Mouse (Mus musculus): ENCODE measurements around the gene Maml3. TPM values are rescaled to one million over a fixed set of nuclear protein-coding genes. Genes with fewer than 3 reads are reported as not detected.

Gene Maml3
- polyA plus RNA-seq, 1 experiment from 2014 or later, result 8.6 TPM

- peak overlapping the region; percentile 22; the same call in 1 of the 2 replicates for H3K4me2 ChIP-seq
- H3K9ac ChIP-seq, result no peak overlapping the region
- H3K4me3 ChIP-seq, result no peak overlapping the region
- H3K27me3 ChIP-seq, result no peaks in the 10 kb centered on the region
- ATAC-seq (ENCODE audit: low read depth), result no peak; the same call in 1 of the 2 replicates
- H3K4me1 ChIP-seq (replicated peaks), result peaks cover 24% of the 10 kb centered on the region
- no peaks in the 10 kb centered on the region for H3K36me3 ChIP-seq
- no peaks in the 10 kb centered on the region for H3K9me3 ChIP-seq
- peak overlapping the region; percentile 79 for H3K27ac ChIP-seq (replicated peaks)
- 61% methylated on average over 21 of the region's 21 CpGs for WGBS
These were observed 396.0 kb downstream of the Maml3 start for GRCm38 (mm10) chr3:51708746-51709411.

- WGBS, result 88% methylated on average over 1 of the region's 1 CpGs
- no peak for ATAC-seq (ENCODE audit: low read depth)
- H3K9ac ChIP-seq, result no peak overlapping the region
- no peak overlapping the region for H3K4me3 ChIP-seq
- no peak overlapping the region for H3K4me2 ChIP-seq
- H3K9me3 ChIP-seq, result no peaks in the 10 kb centered on the region
- peak overlapping the region; percentile 79 for H3K27ac ChIP-seq (replicated peaks)
- H3K4me1 ChIP-seq (replicated peaks), result peaks cover 21% of the 10 kb centered on the region
- H3K36me3 ChIP-seq, result no peaks in the 10 kb centered on the region
- no peaks in the 10 kb centered on the region for H3K27me3 ChIP-seq
These were observed 396.5 kb downstream of the Maml3 start for GRCm38 (mm10) chr3:51708375-51708745.

GRCm38 (mm10) chr3:51705220-51705619 lies 399.7 kb downstream of the Maml3 start:
- ATAC-seq (ENCODE audit: low read depth), result no peak

GRCm38 (mm10) chr3:51703478-51703877 lies 401.4 kb downstream of the Maml3 start:
- Histone ChIP-seq H3K36me3 (no peaks in the 10 kb centered on the region), H3K4me3 (no peak overlapping the region), H3K4me1 (replicated peaks) (peaks cover 50% of the 10 kb centered on the region), H3K4me2 (no peak overlapping the region), H3K27ac (replicated peaks) (peak overlapping the region; percentile 97), H3K9ac (no peak overlapping the region), H3K27me3 (no peaks in the 10 kb centered on the region), H3K9me3 (no peaks in the 10 kb centered on the region)
- no peak for ATAC-seq (ENCODE audit: low read depth)
- WGBS, result 83% methylated on average over 8 of the region's 8 CpGs

More at GRCm38 (mm10) chr3:51705220-51705619, 399.7 kb downstream of the Maml3 start:
- H3K4me3 ChIP-seq, result no peak overlapping the region
- H3K27me3 ChIP-seq, result no peaks in the 10 kb centered on the region
- H3K4me1 ChIP-seq (replicated peaks), result peaks cover 43% of the 10 kb centered on the region
- no peaks in the 10 kb centered on the region for H3K36me3 ChIP-seq
- no peak overlapping the region for H3K4me2 ChIP-seq
- WGBS, result 88% methylated on average over 7 of the region's 7 CpGs
- H3K9ac ChIP-seq, result no peak overlapping the region
- no peak overlapping the region for H3K27ac ChIP-seq (replicated peaks)
- H3K9me3 ChIP-seq, result no peaks in the 10 kb centered on the region

GRCm38 (mm10) chr3:51702701-51703286 lies 402.1 kb downstream of the Maml3 start:
- 58% methylated on average over 8 of the region's 8 CpGs for WGBS
- Histone ChIP-seq H3K4me1 (replicated peaks) (peaks cover 43% of the 10 kb centered on the region), H3K27ac (replicated peaks) (peak overlapping the region; percentile 97), H3K4me2 (no peak overlapping the region), H3K36me3 (no peaks in the 10 kb centered on the region), H3K4me3 (no peak overlapping the region), H3K27me3 (no peaks in the 10 kb centered on the region), H3K9ac (no peak overlapping the region), H3K9me3 (no peaks in the 10 kb centered on the region)
- no peak for ATAC-seq (ENCODE audit: low read depth)

- Histone ChIP-seq H3K27me3 (no peaks in the 10 kb centered on the region), H3K4me2 (peak overlapping the region; percentile 61), H3K4me1 (replicated peaks) (peaks cover 43% of the 10 kb centered on the region), H3K4me3 (peak overlapping the region; percentile 30), H3K9ac (peak overlapping the region; percentile 69), H3K9me3 (no peaks in the 10 kb centered on the region), H3K27ac (replicated peaks) (peak overlapping the region; percentile 97), H3K36me3 (peaks cover under 1% of the 10 kb centered on the region; the same call in 1 of the 2 replicates)
- 2% methylated on average over 13 of the region's 13 CpGs for WGBS
- peak; percentile 86 for ATAC-seq (ENCODE audit: low read depth)
These were observed 402.9 kb downstream of the Maml3 start for GRCm38 (mm10) chr3:51701950-51702349.

GRCm38 (mm10) chr3:51701281-51701751 lies 403.6 kb downstream of the Maml3 start:
- peaks cover 7% of the 10 kb centered on the region; the same call in 1 of the 2 replicates for H3K36me3 ChIP-seq
- peak; percentile 95 for ATAC-seq (ENCODE audit: low read depth)
- WGBS, result 0% methylated on average over 27 of the region's 27 CpGs
- H3K9me3 ChIP-seq, result no peaks in the 10 kb centered on the region
- peak overlapping the region; percentile 30 for H3K4me3 ChIP-seq
- no peaks in the 10 kb centered on the region for H3K27me3 ChIP-seq
- peak overlapping the region; percentile 69 for H3K9ac ChIP-seq
- peaks cover 43% of the 10 kb centered on the region for H3K4me1 ChIP-seq (replicated peaks)
- H3K4me2 ChIP-seq, result peak overlapping the region; percentile 61
- peak overlapping the region; percentile 97 for H3K27ac ChIP-seq (replicated peaks)

GRCm38 (mm10) chr3:51700731-51701280 lies 404.1 kb downstream of the Maml3 start:
- Histone ChIP-seq H3K9ac (peak overlapping the region; percentile 69), H3K4me3 (peak overlapping the region; percentile 30), H3K9me3 (no peaks in the 10 kb centered on the region), H3K4me1 (replicated peaks) (peaks cover 43% of the 10 kb centered on the region), H3K27me3 (no peaks in the 10 kb centered on the region), H3K27ac (replicated peaks) (peak overlapping the region; percentile 97), H3K4me2 (peak overlapping the region; percentile 61), H3K36me3 (peaks cover 9% of the 10 kb centered on the region; the same call in 1 of the 2 replicates)
- WGBS, result 37% methylated on average over 15 of the region's 15 CpGs
- no peak for ATAC-seq (ENCODE audit: low read depth)

- peak overlapping the region; percentile 61 for H3K4me2 ChIP-seq
- H3K36me3 ChIP-seq, result peaks cover 9% of the 10 kb centered on the region; the same call in 1 of the 2 replicates
- H3K4me1 ChIP-seq (replicated peaks), result peaks cover 43% of the 10 kb centered on the region
- H3K27ac ChIP-seq (replicated peaks), result peak overlapping the region; percentile 97
- no peak for ATAC-seq (ENCODE audit: low read depth)
- peak overlapping the region; percentile 69; the same call in 1 of the 2 replicates for H3K9ac ChIP-seq
- H3K4me3 ChIP-seq, result no peak overlapping the region
- WGBS, result 22% methylated on average over 4 of the region's 4 CpGs
- H3K9me3 ChIP-seq, result no peaks in the 10 kb centered on the region
- H3K27me3 ChIP-seq, result no peaks in the 10 kb centered on the region
These were observed 404.8 kb downstream of the Maml3 start for GRCm38 (mm10) chr3:51700123-51700522.

- Histone ChIP-seq H3K27me3 (no peaks in the 10 kb centered on the region), H3K36me3 (peaks cover 13% of the 10 kb centered on the region; the same call in 1 of the 2 replicates), H3K9me3 (no peaks in the 10 kb centered on the region), H3K9ac (no peak overlapping the region), H3K27ac (replicated peaks) (no peak overlapping the region), H3K4me3 (no peak overlapping the region), H3K4me1 (replicated peaks) (peaks cover 37% of the 10 kb centered on the region), H3K4me2 (no peak overlapping the region)
- 87% methylated on average over 3 of the region's 3 CpGs for WGBS
- no peak for ATAC-seq (ENCODE audit: low read depth)
These were observed 406.9 kb downstream of the Maml3 start for GRCm38 (mm10) chr3:51697931-51698330.

GRCm38 (mm10) chr3:51695713-51696112 lies 409.2 kb downstream of the Maml3 start:
- Histone ChIP-seq H3K36me3 (peaks cover 22% of the 10 kb centered on the region), H3K4me2 (no peak overlapping the region), H3K27ac (replicated peaks) (no peak overlapping the region), H3K27me3 (no peaks in the 10 kb centered on the region), H3K4me3 (no peak overlapping the region), H3K4me1 (replicated peaks) (peaks cover 16% of the 10 kb centered on the region), H3K9ac (no peak overlapping the region), H3K9me3 (no peaks in the 10 kb centered on the region)
- ATAC-seq (ENCODE audit: low read depth), result no peak
- WGBS, result 91% methylated on average over 3 of the region's 3 CpGs

GRCm38 (mm10) chr3:51694576-51694975 lies 410.3 kb downstream of the Maml3 start:
- H3K4me2 ChIP-seq, result no peak overlapping the region
- H3K4me1 ChIP-seq (replicated peaks), result peaks cover 5% of the 10 kb centered on the region
- ATAC-seq (ENCODE audit: low read depth), result no peak
- H3K9me3 ChIP-seq, result no peaks in the 10 kb centered on the region
- peaks cover 33% of the 10 kb centered on the region for H3K36me3 ChIP-seq
- H3K4me3 ChIP-seq, result no peak overlapping the region
- H3K27me3 ChIP-seq, result no peaks in the 10 kb centered on the region
- H3K9ac ChIP-seq, result no peak overlapping the region
- no peak overlapping the region for H3K27ac ChIP-seq (replicated peaks)
- WGBS, result 88% methylated on average over 14 of the region's 14 CpGs
